Mouse (Mus musculus) stomach, embryonic 15.5 days (tissue): ENCODE measurements around the gene Gm45799. TPM values are rescaled to one million over a fixed set of nuclear protein-coding genes. Genes with fewer than 3 reads are reported as not detected.

ENCODE experiments used
- ATAC-seq: fragments of 200-750 bp; cut with Nextera tagmentation; 2 replicates; pipeline ENCODE4 v1.8.0; 2017; ENCODE audit warnings: low read depth, moderate number of reproducible peaks, moderate TSS enrichment; ENCODE audit not compliant: insufficient read depth, low FRiP score
- H3K27ac ChIP-seq: fragments of 300-500 bp; sonication (generic); 2 replicates; pipeline ENCODE4 v1.5.1; 2015; ENCODE audit warnings: mild to moderate bottlenecking, inconsistent platforms
- H3K27me3 ChIP-seq: fragments of 300-500 bp; sonication (generic); replicated peaks from 2 replicates; pipeline ENCODE4 v1.6.1; 2015; ENCODE audit warnings: inconsistent platforms
- H3K36me3 ChIP-seq: fragments of 300-500 bp; sonication (generic); 2 replicates; pipeline ENCODE4 v1.6.1; 2015; ENCODE audit warnings: inconsistent platforms
- H3K4me1 ChIP-seq: fragments of 300-500 bp; sonication (generic); 2 replicates; pipeline ENCODE4 v1.6.1; 2015; ENCODE audit warnings: inconsistent platforms
- H3K4me2 ChIP-seq: fragments of 300-500 bp; sonication (generic); 2 replicates; pipeline ENCODE4 v1.6.1; 2015; ENCODE audit warnings: mild to moderate bottlenecking, inconsistent platforms
- H3K4me3 ChIP-seq: fragments of 300-500 bp; sonication (generic); replicated peaks from 2 replicates; pipeline ENCODE4 v1.5.1; 2015; ENCODE audit warnings: inconsistent platforms
- H3K9ac ChIP-seq: fragments of 300-500 bp; sonication (generic); 2 replicates; pipeline ENCODE4 v1.6.1; 2015; ENCODE audit warnings: inconsistent platforms
- H3K9me3 ChIP-seq: fragments of 300-500 bp; sonication (generic); 2 replicates; pipeline ENCODE4 v1.6.1; 2016; ENCODE audit warnings: inconsistent platforms
- WGBS: fragments of 180-500 bp; shearing (Covaris S2); methylation state at CpG from one replicate; pipeline ENCODE4 v1.1.7; 2015; 5-methylcytosine and 5-hydroxymethylcytosine counted together
- polyA plus RNA-seq: library from polyadenylated mRNA; unstranded; fragments of >200 nt; fragmentation: Nextera tagmentation; extraction: Ambion mirVana; gene quantifications from 2 replicates; pipeline ENCODE4 v1.2.1, GENCODE M21; 2015

Gene Gm45799
- polyA plus RNA-seq, 1 experiment from 2014 or later, result 37.0 TPM

DNA sequence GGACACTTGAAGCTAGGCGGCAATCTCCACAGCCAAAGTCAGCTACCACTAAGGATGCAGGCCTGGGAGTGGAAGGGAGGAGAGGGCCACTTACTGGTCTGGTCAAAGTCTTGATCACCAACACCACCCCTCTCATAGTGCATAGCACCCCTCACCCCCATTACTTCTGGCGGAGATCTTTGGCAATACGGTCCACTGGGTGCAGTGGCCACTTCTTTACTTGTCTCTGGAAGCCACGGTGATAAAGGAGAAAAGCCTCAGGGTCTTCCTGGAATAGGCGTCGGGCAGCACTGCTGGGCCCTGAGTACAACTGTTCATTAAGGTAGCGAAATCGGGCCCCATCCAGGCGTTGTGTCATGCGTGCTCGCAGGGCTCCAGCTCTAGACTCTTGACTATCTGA, 93.5 kb downstream of the Gm45799 start:
- H3K9ac ChIP-seq, result no peak overlapping the region
- 93% methylated on average over 11 of the region's 11 CpGs for WGBS
- peaks cover 11% of the 10 kb centered on the region; the same call in 1 of the 2 replicates for H3K4me1 ChIP-seq
- no peak overlapping the region for H3K4me3 ChIP-seq
- H3K4me2 ChIP-seq, result no peak overlapping the region
- no peaks in the 10 kb centered on the region for H3K27me3 ChIP-seq
- ATAC-seq, result no peak
- no peaks in the 10 kb centered on the region for H3K9me3 ChIP-seq
- peaks cover 31% of the 10 kb centered on the region for H3K36me3 ChIP-seq
- H3K27ac ChIP-seq, result no peak overlapping the region

Other genes starting within 250 kb of the Gm45799 start
- 40.7 and 44.0 TPM in 2 replicates for gene Fam160a2, start 240.5 kb upstream of the Gm45799 start, polyA plus RNA-seq
- gene Cnga4, start 236.0 kb upstream of the Gm45799 start, polyA plus RNA-seq, result not detected in 2 replicates
- 0.52 and 0.57 TPM in 2 replicates for gene Cckbr, start 214.8 kb upstream of the Gm45799 start, polyA plus RNA-seq
- gene Cavin3, start 158.3 kb upstream of the Gm45799 start, polyA plus RNA-seq, result 115 and 131 TPM in 2 replicates
- 31.5 and 31.8 TPM in 2 replicates for gene Smpd1, start 86.2 kb upstream of the Gm45799 start, polyA plus RNA-seq
- 31.3 and 36.1 TPM in 2 replicates for gene Apbb1, start 58.9 kb upstream of the Gm45799 start, polyA plus RNA-seq
- gene Hpx, start 40.4 kb upstream of the Gm45799 start, polyA plus RNA-seq, result 7.0 and 17.7 TPM in 2 replicates
- 27.8 and 29.8 TPM in 2 replicates for gene Trim3, start 7.0 kb upstream of the Gm45799 start, polyA plus RNA-seq
- gene Timm10b, start 496 bp upstream of the Gm45799 start, polyA plus RNA-seq, result 189 and 199 TPM in 2 replicates
- gene Arfip2, start 136 bp upstream of the Gm45799 start, polyA plus RNA-seq, result 69.0 and 81.8 TPM in 2 replicates
- gene Dnhd1, start 10.3 kb downstream of the Gm45799 start, polyA plus RNA-seq, result 0.71 and 0.95 TPM in 2 replicates
- 352 TPM in 2 replicates for gene Ilk, start 96.0 kb downstream of the Gm45799 start, polyA plus RNA-seq
- 26.9 and 38.3 TPM in 2 replicates for gene Rrp8, start 96.8 kb downstream of the Gm45799 start, polyA plus RNA-seq
- gene Taf10, start 103.8 kb downstream of the Gm45799 start, polyA plus RNA-seq, result 123 and 139 TPM in 2 replicates
- 69.5 and 73.3 TPM in 2 replicates for gene Tpp1, start 111.7 kb downstream of the Gm45799 start, polyA plus RNA-seq
- gene Dchs1, start 147.1 kb downstream of the Gm45799 start, polyA plus RNA-seq, result 8.6 and 10.4 TPM in 2 replicates
- 405 and 416 TPM in 2 replicates for gene Mrpl17, start 170.5 kb downstream of the Gm45799 start, polyA plus RNA-seq